Mouse (Mus musculus): ENCODE data around the gene Als2cl. TPM values are rescaled to one million over a fixed set of nuclear protein-coding genes. Genes with fewer than 3 reads are reported as not detected.

Gene Als2cl
- polyA plus RNA-seq (2014; fragmentation: Illumina TruSeq; extraction: RNeasy Lipid Tissue Mini Kit (QIAGEN cat#74804); ENCODE audit: low read depth, low replicate concordance): 2.6 TPM

DNA sequence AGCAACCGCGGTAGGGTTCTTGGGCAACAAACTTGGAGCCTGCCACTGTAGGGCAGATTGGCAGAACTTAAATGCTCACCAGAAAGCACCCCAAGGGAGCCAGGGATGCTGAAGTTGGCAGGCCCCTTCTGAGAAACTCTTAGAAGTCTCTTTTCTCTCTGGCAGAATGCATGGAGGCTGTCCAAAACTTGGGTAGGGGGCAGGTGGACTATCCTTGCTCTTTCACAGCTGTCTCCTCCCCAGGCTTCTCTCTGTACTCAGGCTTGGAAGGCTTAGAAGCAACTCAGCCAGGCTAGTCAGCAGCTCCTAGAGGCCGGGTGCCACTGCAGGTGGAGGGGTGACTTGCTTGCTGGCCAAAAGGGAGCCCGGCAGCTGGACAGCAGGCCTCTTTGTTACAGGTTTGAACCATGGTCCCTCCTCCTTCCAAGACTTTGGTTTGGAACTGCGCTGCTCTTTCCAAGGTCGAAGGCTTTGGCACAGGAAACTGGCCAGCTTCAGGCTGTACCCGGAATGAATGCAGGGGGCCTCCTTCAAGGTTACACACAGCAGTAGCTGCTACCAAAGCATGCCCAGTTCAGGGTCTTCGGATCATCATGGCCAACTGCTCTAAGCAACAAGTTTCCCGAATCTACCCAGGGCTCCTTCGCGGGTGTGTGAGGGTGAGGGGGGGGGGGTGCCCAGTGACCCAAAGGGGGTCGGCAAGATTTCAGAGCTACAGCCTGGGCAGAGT, at the start of gene Als2cl:
Als2cl (plus strand) TSS at position 680 of the 730 bp plus-strand sequence.

DNA sequence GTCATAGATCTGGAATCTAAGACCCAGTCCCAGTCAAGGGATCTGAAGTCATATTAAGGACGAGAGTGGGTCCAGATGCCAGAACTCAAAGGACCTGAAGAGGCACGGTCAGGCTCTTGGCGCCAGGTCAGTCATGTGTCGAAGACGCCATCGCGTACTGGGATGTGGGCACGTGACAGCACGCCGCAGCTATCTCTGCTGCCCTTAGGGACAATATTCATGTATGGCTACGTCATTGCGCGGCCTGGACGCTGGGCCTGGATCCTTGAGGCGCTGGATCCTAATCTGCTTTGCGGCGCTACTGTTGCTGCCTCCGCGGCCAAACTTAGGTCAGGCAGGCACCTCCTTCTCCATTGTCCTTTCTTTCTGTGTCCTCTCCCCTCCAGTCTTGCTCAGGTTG, 45.3 kb upstream of the Als2cl start, which contains the start of gene Prss45:
Prss45 (plus strand) TSS at position 178 of the 400 bp plus-strand sequence.

DNA sequence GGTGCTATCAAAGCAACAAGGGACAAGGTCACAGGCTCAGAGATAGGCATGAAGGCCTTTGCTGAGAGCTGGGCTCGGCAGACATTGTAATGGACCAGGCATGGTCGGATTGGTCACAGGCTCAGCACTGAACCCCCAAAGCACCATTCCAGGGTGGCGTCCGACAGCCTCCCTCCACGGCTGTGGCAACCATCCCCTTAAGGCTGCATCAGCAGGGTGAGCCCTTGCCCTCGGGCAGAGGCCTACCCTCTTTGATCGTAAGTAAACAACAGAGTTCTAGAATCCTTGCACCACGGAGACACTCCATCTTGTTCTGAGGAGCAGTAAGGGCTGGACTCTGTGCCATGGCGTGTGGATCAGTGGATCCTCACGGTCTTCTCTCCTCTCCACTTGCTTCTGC, 35.5 kb upstream of the Als2cl start, which contains the start of gene Prss46:
Prss46 (plus strand) TSS at position 301 of the 400 bp plus-strand sequence.

DNA sequence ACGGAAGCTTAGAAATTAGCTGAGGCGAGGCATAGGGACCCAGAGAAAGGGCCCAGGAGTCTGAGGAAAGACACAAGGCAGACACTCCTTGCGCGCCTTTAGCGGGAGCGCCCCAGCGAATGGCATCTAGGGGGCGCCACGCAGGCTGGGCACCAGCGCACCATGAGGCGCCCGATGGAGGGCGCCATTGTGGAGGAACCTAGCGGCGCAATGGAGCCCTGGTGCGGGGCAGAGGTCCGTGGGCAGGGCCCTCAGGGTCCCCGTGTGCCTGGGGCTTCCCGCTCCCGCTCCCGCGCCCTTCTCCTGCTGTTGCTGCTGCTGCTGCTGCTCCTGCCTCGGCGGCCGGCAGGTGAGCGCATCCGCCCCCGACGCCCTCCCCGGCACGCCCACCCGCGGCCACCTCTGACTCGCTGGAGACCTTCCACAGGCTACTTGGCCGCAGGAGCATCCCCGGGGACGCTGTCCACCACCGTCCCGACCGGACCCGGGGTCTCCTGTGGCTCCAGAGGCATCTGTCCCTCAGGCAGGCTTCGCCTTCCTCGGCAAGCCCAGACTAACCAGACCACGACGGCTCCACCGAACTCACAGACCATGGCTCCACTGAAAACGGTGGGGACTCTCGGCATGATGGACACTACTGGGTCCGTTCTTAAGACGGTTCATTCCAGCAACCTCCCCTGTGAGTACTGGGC, 21.7 kb upstream of the Als2cl start, which contains the start of gene Prss50:
Prss50 (plus strand) TSS at position 187 of the 692 bp plus-strand sequence.

DNA sequence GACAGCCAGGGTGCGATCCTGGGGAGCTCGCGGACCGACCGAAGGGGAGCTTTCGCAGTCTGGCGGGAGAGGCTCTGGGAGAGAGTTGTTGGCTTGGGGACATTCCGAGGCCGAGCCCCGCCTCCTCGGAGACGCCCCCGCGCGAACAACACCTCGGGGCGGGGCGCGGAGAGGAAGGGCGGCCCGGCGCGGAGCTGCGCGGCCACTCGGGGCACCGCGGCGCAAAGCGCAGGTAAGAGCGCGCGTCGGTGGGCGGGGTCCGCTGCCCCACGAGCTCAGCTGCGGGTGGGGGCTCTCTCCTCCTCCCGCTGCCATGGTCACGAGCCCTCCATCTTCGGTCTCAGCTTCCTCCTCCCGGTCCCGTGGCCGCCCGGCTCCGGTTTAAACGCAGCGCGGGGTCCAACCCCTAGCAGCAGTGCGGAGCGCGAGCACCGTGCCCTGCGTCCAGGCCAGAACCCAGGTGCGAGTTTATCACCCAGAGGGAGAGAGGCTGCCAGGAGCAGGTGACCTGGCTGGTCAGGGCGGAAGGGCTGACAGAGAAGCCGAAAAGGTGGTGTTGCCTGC, 410 bp downstream of the Als2cl start, which contains the start of gene Tmie:
Tmie (minus strand) TSS at position 116 of the 564 bp plus-strand sequence.

DNA sequence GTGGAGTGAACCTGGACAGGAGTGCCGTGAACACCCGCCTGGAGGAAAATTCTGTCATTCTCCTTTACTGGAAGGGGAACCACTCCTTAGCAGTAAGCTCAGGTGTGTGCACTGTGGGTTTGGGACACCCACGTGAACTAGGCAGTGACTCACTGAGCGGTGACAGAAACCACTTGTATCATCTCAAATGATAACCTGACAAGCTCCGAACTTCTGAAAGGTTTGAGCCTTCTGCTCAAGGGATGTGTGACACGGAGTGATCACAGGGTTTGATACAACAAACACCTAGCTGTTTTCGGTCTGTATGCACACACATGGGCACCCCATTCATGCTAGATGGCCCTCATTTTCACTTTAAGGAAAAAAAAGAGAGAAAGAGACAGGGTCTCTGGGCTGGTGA, 37.1 kb downstream of the Als2cl start, which contains the start of gene Fam240a:
Fam240a (minus strand) TSS at position 76 of the 400 bp plus-strand sequence.

DNA sequence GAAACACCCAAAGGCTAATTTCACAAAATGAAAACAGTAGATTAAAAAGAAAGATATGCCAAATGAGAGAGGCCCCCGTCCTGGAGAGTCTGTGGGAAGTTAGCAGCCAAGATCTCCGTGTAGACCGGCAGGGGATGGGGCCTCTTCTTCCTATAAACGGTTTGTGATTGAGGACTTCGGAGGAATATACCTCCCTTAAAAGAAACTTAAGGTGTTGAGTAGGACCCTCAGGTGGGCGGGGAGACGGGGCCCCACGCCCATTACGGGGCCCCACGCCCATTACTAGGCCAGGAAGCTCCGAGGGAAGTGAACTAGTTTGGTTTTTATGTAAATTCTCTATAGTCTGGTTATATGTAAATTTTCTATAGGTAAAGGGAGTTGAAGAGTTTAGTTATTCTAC, 66.3 kb downstream of the Als2cl start, which contains the start of gene Tdgf1:
Tdgf1 (minus strand) TSS at position 233 of the 400 bp plus-strand sequence.

Other genes with a start within 250 kb of the Als2cl start
- 0.12 TPM for gene Nbeal2, start 225.7 kb upstream of the Als2cl start, polyA plus RNA-seq (2014; fragmentation: Illumina TruSeq; extraction: RNeasy Lipid Tissue Mini Kit (QIAGEN cat#74804); ENCODE audit: low read depth, low replicate concordance)
- gene Ccdc12, start 223.4 kb upstream of the Als2cl start, polyA plus RNA-seq (2014; fragmentation: Illumina TruSeq; extraction: RNeasy Lipid Tissue Mini Kit (QIAGEN cat#74804); ENCODE audit: low read depth, low replicate concordance): not detected
- not detected for gene Myl3, start 138.0 kb upstream of the Als2cl start, polyA plus RNA-seq (2014; fragmentation: Illumina TruSeq; extraction: RNeasy Lipid Tissue Mini Kit (QIAGEN cat#74804); ENCODE audit: low read depth, low replicate concordance)
- gene Pth1r, start 132.7 kb upstream of the Als2cl start, polyA plus RNA-seq (2014; fragmentation: Illumina TruSeq; extraction: RNeasy Lipid Tissue Mini Kit (QIAGEN cat#74804); ENCODE audit: low read depth, low replicate concordance): 10.3 TPM
- gene Prss42, start 81.7 kb upstream of the Als2cl start, polyA plus RNA-seq (2014; fragmentation: Illumina TruSeq; extraction: RNeasy Lipid Tissue Mini Kit (QIAGEN cat#74804); ENCODE audit: low read depth, low replicate concordance): not detected
- not detected for gene Prss44, start 65.9 kb upstream of the Als2cl start, polyA plus RNA-seq (2014; fragmentation: Illumina TruSeq; extraction: RNeasy Lipid Tissue Mini Kit (QIAGEN cat#74804); ENCODE audit: low read depth, low replicate concordance)
- gene Prss43, start 53.2 kb upstream of the Als2cl start, polyA plus RNA-seq (2014; fragmentation: Illumina TruSeq; extraction: RNeasy Lipid Tissue Mini Kit (QIAGEN cat#74804); ENCODE audit: low read depth, low replicate concordance): not detected
- not detected for gene Prss45, start 45.3 kb upstream of the Als2cl start, polyA plus RNA-seq (2014; fragmentation: Illumina TruSeq; extraction: RNeasy Lipid Tissue Mini Kit (QIAGEN cat#74804); ENCODE audit: low read depth, low replicate concordance)
- not detected for gene Prss46, start 35.4 kb upstream of the Als2cl start, polyA plus RNA-seq (2014; fragmentation: Illumina TruSeq; extraction: RNeasy Lipid Tissue Mini Kit (QIAGEN cat#74804); ENCODE audit: low read depth, low replicate concordance)
- not detected for gene Prss50, start 21.9 kb upstream of the Als2cl start, polyA plus RNA-seq (2014; fragmentation: Illumina TruSeq; extraction: RNeasy Lipid Tissue Mini Kit (QIAGEN cat#74804); ENCODE audit: low read depth, low replicate concordance)
- gene Tmie, start 243 bp downstream of the Als2cl start, polyA plus RNA-seq (2014; fragmentation: Illumina TruSeq; extraction: RNeasy Lipid Tissue Mini Kit (QIAGEN cat#74804); ENCODE audit: low read depth, low replicate concordance): 4.1 TPM
- gene Fam240a, start 37.0 kb downstream of the Als2cl start, polyA plus RNA-seq (2014; fragmentation: Illumina TruSeq; extraction: RNeasy Lipid Tissue Mini Kit (QIAGEN cat#74804); ENCODE audit: low read depth, low replicate concordance): not detected
- gene Tdgf1, start 66.3 kb downstream of the Als2cl start, polyA plus RNA-seq (2014; fragmentation: Illumina TruSeq; extraction: RNeasy Lipid Tissue Mini Kit (QIAGEN cat#74804); ENCODE audit: low read depth, low replicate concordance): not detected
- gene Lrrc2, start 71.7 kb downstream of the Als2cl start, polyA plus RNA-seq (2014; fragmentation: Illumina TruSeq; extraction: RNeasy Lipid Tissue Mini Kit (QIAGEN cat#74804); ENCODE audit: low read depth, low replicate concordance): not detected
- gene Rtp3, start 110.7 kb downstream of the Als2cl start, polyA plus RNA-seq (2014; fragmentation: Illumina TruSeq; extraction: RNeasy Lipid Tissue Mini Kit (QIAGEN cat#74804); ENCODE audit: low read depth, low replicate concordance): 3.0 TPM
- 0.36 TPM for gene Ltf, start 139.4 kb downstream of the Als2cl start, polyA plus RNA-seq (2014; fragmentation: Illumina TruSeq; extraction: RNeasy Lipid Tissue Mini Kit (QIAGEN cat#74804); ENCODE audit: low read depth, low replicate concordance)
- 2.3 TPM for gene Ccrl2, start 177.6 kb downstream of the Als2cl start, polyA plus RNA-seq (2014; fragmentation: Illumina TruSeq; extraction: RNeasy Lipid Tissue Mini Kit (QIAGEN cat#74804); ENCODE audit: low read depth, low replicate concordance)
- gene Lrrfip2, start 237.7 kb downstream of the Als2cl start, polyA plus RNA-seq (2014; fragmentation: Illumina TruSeq; extraction: RNeasy Lipid Tissue Mini Kit (QIAGEN cat#74804); ENCODE audit: low read depth, low replicate concordance): 39.6 TPM